Mouse (Mus musculus): Measurements from ENCODE around the gene Emc10.

Emc10 gene

DNA sequence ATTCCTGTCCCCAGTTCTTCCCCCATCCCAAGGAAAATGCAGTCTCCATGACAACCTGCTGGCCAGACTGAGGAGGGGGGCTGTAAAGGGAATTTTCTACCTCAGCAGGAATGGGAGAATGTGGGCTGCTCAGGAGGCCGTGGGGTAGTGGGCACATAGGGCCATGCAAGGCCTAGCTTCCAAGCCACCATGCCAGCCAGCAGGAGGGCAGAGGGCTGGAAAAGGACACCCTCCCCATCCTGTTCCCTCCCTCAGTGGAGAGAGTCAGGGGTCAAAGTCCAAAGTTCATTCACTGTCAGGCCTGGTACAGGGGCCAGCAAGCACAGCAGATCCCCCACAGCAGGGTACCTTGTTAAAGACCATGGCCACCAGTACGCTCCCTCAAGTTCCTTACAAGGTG, 31.2 kb downstream of the Emc10 start, which contains the start of gene Aspdh:
TSS of gene Aspdh (plus strand) at position 281 of the 400 bp plus-strand sequence.
- DNase-seq (ENCODE audit: extremely low read depth, insufficient read length, low spot score), result no peak

DNA sequence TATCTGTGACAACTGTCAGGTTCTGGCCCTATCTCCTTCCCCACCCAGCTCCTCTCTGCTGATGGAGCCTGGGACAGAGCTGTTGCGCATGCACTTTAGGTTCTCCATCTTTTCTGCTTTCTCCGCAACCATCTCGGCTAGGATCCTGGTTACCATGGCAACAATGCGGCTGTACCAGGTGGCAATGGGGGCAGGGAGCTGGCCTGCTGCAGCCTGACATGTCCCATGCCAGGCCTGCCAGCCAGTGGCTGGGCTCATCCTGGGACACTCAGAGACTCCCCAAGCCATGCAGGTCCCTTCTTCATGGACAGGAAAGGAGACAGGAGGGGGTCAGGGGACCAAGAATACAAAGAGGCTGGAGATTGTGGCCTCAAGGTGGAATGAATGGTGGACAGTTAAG, 31.8 kb downstream of the Emc10 start:
- DNase-seq (ENCODE audit: extremely low read depth, insufficient read length, low spot score), result no peak

DNA sequence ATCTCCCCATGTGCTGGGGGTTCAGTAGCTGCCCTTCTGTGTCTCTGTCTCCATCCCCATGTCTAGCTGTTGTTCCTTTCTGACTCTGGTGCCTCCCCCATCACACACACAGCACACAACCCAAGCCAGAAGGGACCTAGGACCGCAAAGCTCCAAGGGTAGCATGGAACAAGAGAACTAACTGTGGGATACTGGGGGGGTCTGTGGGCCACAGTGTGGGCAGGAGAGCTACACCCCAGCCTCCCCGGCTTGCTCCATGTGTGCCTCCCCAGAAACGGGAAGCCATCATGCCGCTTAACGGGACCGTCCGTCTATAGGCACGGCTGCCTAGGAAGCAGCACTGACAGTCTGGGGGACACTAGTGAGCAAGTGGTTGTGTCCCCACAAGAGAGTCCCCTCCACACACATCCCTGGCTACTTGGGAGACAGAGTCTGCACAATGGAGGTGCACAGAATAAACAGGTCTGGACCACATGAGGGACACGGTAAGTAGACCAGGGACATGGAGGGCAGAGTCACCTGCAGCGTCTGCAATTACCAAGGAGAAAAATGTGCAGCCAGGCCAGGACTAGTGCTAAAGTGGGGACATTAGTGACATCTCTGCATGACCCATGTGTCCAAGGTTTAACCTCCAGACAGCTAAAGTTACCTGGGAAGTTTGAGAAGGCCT, 32.6 kb downstream of the Emc10 start:
- no peak for DNase-seq (ENCODE audit: extremely low read depth, insufficient read length, low spot score)

DNA sequence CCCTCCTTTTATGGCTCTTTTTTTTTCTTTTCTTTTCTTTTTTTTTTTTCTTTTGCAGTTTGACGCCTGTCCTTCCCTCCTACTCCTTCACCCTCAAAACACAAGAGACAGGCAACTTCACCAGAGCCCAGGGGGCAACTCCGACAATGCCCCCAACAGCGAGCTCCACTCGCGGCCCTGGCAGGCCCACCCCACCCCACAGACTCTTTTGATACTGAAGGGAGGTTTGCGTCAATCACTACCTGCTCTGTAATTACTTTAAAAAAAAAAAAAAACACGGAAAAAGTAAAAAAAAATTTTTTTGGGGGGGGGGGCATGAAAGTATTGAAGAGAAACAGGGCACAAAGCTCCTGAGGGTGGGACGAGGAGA, 33.3 kb downstream of the Emc10 start:
- DNase-seq (ENCODE audit: extremely low read depth, insufficient read length, low spot score), result no peak

DNA sequence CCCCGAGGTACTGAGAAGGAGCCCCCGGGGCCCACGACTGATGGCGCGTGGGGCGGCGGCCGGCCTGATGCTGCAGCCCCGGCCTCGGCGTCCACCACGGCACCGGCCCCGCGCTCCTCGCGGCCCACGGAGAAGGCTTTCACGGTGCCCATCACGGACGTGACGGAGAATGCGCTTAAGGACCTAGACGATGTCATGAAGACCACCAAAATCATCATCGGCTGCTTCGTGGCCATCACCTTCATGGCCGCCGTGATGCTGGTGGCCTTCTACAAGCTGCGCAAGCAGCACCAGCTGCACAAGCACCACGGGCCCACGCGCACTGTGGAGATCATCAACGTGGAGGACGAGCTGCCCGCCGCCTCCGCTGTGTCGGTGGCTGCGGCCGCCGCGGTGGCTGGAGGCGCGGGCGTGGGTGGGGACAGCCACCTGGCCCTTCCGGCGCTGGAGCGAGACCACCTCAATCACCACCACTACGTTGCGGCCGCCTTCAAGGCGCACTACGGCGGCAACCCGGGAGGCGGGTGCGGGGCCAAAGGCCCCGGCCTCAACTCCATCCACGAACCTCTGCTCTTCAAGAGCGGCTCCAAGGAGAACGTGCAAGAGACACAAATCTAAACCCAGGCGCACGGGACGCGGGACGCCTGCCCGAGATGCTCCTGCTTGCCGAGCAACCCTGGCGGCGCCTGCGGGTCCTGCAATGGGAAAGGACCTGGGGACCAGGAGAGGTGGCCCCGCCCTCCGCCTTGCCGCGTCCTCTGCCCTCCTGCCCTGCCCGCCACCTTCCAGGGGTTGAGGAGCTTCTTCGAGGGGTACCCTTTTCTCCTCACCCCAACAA, 33.9 kb downstream of the Emc10 start:
- no peak for DNase-seq (ENCODE audit: extremely low read depth, insufficient read length, low spot score)

DNA sequence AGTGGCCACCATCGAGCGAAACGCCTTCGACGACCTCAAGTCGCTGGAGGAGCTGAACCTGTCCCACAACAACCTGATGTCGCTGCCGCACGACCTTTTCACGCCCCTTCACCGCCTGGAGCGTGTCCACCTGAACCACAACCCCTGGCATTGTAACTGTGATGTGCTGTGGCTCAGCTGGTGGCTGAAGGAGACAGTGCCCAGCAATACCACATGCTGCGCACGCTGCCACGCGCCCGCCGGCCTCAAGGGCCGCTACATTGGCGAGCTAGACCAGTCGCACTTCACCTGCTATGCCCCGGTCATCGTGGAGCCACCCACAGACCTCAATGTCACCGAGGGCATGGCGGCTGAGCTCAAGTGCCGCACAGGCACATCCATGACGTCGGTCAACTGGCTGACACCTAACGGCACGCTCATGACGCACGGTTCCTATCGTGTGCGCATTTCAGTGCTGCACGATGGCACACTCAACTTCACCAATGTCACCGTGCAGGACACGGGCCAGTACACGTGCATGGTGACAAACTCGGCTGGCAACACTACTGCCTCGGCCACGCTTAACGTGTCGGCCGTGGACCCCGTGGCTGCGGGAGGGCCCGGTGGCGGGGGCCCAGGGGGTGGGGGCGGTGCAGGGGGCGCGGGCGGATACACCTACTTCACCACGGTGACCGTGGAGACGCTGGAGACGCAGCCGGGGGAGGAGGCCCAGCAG, 34.7 kb downstream of the Emc10 start:
- DNase-seq (ENCODE audit: extremely low read depth, insufficient read length, low spot score), result no peak

DNA sequence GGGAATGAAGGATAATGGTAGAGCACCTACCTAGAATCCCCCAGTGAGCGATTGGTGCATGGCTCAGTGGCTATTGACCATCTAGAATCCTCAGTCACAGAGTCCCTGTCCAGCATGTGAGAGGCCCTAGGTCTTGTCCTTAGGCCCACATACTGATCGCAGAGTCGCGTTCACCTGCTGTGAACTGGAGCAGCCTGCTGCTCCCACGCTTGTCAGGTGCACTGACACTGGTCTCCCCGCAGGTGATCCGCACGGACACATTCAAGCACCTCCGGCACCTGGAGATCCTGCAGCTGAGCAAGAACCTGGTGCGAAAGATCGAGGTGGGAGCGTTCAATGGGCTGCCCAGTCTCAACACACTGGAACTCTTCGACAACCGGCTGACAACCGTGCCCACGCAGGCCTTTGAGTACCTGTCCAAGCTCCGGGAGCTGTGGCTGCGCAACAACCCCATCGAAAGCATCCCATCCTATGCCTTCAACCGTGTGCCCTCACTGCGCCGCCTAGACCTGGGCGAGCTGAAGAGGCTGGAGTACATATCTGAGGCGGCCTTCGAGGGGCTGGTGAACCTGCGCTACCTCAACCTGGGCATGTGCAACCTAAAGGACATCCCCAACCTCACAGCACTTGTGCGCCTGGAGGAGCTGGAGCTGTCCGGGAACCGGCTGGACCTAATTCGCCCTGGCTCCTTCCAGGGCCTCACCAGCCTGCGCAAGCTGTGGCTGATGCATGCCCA, 35.4 kb downstream of the Emc10 start:
- no peak for DNase-seq (ENCODE audit: extremely low read depth, insufficient read length, low spot score)

DNA sequence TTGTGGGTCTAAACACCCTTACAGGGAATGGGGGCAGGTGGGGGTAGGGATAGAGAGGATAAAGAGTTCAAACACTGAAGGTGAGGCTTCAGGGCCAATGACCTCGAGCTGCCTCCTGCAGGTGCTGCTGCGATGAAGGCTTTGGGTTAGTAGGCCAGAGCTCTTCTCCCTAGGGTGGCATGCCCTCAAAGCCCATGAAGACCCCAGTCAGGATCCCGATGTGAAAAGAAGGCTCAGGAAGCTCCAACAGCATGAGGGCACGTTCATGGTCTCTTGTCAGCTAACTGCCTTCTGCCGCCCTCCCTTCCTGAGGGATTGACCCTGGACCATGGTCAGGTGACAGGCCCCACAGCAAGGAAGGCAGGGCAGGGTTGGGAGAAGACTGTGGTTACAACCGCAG, 36.3 kb downstream of the Emc10 start:
- no peak for DNase-seq (ENCODE audit: extremely low read depth, insufficient read length, low spot score)

DNA sequence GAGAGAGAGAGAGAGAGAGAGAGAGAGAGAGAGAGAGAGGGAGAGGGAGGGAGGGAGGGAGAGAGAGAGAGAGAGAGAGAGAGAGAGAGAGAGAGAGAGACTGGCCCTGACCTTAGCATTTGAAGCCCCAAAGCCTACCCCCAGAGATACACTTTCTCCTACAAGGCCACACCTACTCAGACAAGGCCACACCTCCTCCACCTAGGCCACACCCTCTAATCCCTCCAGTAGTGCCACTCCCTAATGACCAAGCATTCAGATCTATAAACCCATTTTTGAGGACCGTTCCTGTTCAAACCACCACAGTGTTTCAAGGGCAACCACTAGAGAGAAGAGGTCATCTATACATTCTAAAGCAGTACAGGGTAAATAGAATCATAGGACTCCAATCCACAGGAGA, 40.0 kb downstream of the Emc10 start:
- DNase-seq (ENCODE audit: extremely low read depth, insufficient read length, low spot score), result no peak

DNA sequence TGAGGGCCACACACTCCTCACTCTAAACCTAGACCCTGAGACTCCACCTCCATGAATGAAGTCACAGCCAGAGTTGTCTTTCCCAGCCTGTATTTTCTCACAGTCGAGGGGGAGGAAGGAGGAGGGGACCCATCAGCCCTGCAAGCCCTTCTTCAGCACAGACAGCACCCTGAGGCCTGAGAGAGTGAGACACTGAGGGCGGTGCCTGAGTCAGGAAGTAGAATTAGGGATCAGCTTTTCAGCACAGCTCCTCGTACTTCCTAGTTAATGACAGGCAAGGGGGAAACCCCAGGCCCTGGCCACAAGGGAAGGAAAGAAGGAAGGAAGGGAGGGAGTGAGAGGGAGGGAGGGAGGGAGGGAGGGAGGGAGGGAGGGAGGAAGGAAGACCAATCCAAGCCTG, 43.1 kb downstream of the Emc10 start:
- peak; percentile 47 for DNase-seq (ENCODE audit: extremely low read depth, insufficient read length, low spot score)

DNA sequence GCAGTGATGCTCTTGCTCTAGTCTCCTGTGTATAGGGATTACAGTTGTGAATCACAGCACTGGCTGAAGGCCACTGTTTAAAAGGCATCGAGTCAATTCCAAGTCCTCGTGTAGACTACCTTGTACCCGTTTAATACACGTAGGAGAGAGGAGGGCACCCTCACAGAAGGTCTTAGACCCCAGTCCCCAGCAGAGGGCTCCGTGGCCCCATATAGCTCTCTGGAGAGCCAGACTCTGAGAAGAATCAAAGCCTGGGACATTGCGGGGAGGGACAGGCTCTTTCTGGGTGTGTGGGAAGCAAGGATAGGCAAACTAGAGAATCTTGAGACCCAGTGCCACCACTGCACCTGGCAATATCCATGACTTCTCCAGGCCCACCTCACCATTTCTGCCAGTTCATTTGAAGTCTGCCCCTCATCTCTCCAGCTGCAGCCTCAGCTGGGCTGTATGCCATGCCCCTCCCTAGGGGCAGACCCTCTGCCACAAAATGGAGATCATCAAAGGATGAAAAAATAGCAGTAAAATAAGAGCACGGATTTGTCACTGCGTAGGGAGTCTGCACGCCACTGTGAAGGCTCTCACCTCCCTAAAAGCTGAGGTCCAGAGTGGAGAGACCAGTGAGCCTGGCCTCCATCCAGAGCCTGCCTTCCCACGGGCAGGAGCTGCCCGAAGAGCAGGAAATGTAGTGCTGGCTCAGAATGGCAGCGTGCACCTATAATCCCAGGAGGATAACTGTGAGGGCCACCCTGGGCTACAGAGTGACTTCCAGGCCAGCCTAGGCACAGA, 50.1 kb downstream of the Emc10 start:
- DNase-seq (ENCODE audit: extremely low read depth, insufficient read length, low spot score), result no peak

DNA sequence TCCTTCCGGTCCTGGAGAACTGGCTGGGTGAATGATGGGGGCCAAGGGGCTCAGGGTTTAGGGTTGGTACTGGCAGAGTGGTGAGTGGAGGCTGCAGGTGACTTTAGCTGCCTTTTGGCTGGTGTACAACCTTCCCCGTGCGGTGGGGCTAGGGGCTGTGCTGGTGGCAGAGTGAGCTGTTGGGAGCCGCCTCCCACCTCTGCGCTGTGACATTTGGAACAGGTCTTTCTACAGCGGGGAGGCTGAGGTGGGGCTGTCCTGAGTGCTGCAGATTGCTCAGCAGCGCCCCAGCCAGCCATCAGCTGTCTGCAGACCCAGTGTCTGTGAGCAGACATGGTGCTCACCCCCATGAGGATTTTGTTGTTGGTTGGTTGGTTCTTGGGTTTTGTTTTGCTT, 50.8 kb downstream of the Emc10 start:
- DNase-seq (ENCODE audit: extremely low read depth, insufficient read length, low spot score), result no peak

DNA sequence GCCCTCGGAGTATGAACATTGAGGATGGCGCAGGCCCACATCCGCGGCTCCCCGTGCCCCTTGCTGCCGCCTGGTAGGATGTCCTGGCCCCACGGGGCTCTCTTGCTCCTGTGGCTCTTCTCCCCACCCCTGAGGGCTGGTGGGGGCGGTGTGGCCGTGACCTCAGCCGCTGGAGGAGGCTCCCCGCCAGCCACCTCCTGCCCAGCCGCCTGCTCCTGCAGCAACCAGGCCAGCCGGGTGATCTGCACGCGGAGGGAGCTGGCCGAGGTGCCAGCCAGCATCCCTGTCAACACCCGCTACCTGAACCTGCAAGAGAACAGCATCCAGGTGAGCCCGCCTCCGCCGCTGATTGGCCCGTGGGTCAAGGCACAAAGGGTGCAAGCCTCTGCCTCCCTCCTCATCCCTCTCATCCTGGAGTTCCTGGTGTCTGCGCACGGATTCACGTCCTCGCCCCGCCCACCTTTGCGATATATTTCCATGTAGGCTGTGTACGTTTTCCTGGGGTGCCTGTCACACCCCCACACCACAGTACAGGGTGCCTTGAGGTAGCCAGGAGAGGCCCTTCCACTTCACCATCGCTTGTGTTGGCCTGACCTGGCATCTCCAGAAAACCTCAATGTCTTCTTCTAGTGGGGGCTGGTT, 51.3 kb downstream of the Emc10 start:
- no peak for DNase-seq (ENCODE audit: extremely low read depth, insufficient read length, low spot score)

DNA sequence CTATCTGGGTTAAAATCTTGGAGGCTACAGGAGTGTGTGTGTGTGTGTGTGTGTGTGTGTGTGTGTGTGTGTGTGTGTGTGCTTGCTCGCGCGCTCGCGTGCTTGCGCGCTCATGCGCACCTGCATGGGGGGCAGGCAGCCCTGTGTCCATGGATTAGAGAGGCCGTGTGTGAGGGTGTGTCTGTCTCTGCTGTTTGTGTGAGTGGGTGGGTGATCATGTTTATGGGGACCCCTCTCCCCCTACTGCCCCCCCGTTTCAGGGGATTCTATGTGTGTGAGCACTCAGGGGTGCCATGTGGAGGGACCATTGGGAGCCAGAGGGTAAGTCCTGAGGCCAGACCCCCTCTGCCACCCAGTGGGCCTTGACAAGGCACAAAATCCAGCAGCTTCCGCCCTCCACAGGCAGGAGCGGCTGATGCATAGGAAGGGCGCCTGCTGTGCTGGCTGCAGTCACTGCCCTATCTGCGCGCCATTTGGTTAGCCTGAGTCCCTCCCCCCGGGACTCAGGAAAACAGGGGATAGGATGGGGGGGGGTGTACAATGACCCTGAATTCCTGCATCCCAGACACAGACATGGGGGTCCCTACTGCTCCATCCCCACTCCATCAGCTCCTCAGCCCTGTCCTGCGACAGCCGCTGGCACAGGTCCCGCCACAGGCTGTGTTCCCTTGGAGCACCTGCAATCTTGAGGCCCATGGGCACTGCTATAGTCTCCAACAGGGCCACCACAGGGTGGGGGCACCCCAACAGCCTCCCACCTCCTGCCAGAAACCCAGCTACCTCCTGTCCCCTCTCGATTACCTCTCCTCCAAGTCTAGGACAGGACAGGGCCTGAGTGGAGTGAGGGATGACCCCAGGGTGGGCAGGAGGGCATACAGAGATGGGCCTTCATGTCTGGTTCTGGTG, 52.8 kb downstream of the Emc10 start:
- DNase-seq (ENCODE audit: extremely low read depth, insufficient read length, low spot score), result no peak

DNA sequence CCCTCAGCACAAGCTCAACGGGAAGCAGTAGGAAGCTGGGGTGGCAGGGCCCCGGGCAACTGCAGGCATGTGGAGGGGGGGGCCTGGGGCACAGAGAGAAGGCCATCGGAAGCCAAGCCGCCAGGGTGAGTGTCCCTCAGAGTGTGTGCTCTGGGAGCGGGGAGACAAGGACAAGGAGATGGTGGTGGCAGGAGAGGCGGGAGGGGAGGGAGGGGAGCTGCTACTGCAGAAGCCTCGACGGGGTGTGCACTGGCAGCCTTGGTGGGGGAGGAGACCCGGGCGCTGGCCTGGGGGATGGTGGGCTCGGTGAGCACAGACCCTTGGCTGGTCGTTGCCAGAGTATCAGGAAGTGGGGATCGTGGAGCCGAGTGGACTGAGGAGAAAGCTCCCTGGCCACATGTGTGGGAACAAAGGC, 53.9 kb downstream of the Emc10 start:
- DNase-seq (ENCODE audit: extremely low read depth, insufficient read length, low spot score), result no peak

DNA sequence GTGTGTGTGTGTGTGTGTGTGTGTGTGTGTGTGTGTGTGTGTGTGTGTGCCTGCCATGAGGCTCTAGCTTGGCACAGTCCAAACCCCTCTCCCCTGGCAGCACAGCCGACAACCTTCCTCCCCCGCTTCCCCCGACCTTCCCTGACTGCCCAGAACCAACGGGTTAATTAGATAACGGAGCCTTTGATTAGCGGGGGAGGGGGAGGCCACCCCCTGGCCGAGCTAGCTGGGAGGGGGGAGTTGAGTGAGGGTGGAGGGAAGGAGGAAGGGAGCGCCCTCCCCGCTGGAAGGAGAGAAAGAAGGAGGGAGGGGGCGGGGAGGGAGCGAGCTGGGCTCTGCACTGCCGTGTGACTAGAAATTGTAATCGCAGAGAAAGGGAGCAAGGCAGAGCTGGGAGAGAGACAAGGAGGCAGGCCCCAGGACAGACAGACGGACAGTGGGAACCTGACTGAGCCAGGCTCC, 54.6 kb downstream of the Emc10 start:
- DNase-seq (ENCODE audit: extremely low read depth, insufficient read length, low spot score), result no peak

DNA sequence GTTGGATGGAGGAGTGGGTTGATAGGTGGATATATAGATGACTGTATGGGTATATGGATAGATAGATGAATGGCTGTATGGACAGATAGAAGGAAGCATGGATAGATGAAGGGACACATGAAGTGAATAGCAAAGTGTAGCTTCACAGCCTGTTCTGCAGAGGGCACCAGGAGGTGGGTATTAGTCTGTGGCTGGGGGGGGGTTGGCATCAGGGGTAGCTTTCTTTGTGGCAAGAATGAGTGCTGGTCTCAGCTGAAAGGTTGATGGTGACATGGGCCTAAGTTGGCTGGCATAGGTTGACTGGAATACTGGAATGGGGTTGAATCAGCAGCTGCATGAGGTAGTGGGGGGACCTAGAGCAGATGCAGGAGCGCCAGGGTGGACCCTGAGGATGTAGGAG, 55.1 kb downstream of the Emc10 start:
- DNase-seq (ENCODE audit: extremely low read depth, insufficient read length, low spot score), result no peak

DNA sequence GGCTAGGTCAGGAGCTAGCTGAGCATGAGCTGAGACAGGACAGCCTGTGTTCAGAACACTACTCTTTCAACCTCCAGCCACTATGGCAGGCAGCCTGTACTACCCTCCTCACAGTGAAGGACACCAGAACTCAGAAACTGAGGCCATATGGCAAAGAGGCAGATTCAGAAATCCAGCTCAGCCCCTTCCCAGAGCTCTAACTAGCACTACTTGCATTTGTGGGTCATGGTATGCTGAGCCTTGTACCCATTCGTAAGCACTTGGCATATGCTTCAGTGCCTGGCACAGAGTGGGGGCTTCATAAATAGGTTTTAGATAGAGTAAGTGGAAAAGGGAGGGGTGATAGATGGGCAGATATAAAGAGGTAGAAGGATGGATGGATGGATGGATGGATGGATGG, 55.9 kb downstream of the Emc10 start:
- no peak for DNase-seq (ENCODE audit: extremely low read depth, insufficient read length, low spot score)

Data from 3134 (cell line).